Mouse (Mus musculus): ENCODE results near the gene 1700029I15Rik. TPM values are rescaled to one million over a fixed set of nuclear protein-coding genes. Genes with fewer than 3 reads are reported as not detected.
A peak's percentile ranks its signal among the peaks of the same experiment; 100 is the strongest.
"Not testable (repeated sequence)": the region's sequence is repeated elsewhere in the genome, so short reads cannot be mapped to it uniquely, and the experiment has no call there.

Gene 1700029I15Rik
- polyA plus RNA-seq, 1 experiment from 2014 or later, result 3.5 TPM

DNA sequence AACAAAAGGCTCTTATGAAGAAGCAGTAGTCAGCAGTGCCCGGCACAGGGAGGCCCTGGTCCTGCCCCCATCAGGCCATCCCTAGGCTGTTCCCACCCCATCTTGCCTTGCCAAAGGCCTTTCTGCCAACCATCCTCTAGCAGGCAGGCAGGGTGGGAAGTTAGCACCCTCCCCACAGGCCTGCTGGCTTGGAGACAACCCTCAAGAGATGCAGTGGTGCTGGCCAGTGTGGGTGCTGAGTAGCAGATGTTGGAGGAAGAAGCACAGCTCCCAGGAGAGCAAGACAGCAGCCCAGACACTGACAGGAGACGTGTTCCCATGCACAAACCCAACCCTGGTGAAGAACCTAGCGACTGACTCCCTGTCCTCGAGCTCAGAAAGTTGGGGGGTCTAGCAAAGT is 5.3 kb downstream of the 1700029I15Rik start:
- WGBS, result 75% methylated on average over 4 of the region's 4 CpGs
- H3K27ac ChIP-seq, result no peak overlapping the region
- H3K36me3 ChIP-seq, result peaks cover 47% of the 10 kb centered on the region
- ATAC-seq (ENCODE audit: insufficient number of reproducible peaks, low FRiP score, low TSS enrichment, low read depth), result no peak
- no peaks in the 10 kb centered on the region for H3K27me3 ChIP-seq
- H3K9me3 ChIP-seq, result no peaks in the 10 kb centered on the region
- H3K4me1 ChIP-seq, result peaks cover 45% of the 10 kb centered on the region
- H3K9ac ChIP-seq, result no peak overlapping the region
- peak overlapping the region; percentile 90; the same call in 1 of the 2 replicates for H3K4me2 ChIP-seq
- no peak overlapping the region for H3K4me3 ChIP-seq

DNA sequence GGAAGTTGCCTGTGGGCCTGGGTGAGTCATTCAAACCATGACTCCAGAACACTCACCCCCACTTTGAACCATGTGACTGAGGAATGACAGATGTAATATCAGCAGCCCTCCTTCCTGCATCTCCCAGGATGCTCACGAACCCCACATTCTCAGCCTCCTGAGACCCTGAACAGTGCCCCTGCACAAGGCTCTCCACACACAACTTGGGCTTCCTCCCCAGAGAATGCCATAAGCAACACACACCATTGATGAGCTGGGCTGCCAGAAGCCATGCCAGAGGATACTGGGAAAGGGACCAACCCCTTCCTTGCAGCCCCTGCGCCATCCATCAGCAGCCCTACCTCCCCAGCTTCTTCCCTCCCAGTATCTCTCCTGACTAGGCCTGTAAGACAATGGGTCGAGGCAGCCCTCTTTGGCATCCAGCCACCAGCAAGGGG is 5.8 kb downstream of the 1700029I15Rik start:
- peaks cover 43% of the 10 kb centered on the region for H3K36me3 ChIP-seq
- H3K4me2 ChIP-seq, result peak overlapping the region; percentile 90
- peak overlapping the region; percentile 58; the same call in 1 of the 2 replicates for H3K9ac ChIP-seq
- ATAC-seq (ENCODE audit: insufficient number of reproducible peaks, low FRiP score, low TSS enrichment, low read depth), result no peak
- H3K4me1 ChIP-seq, result peaks cover 50% of the 10 kb centered on the region
- H3K4me3 ChIP-seq, result peak overlapping the region; percentile 69
- H3K27me3 ChIP-seq, result no peaks in the 10 kb centered on the region
- no peak overlapping the region for H3K27ac ChIP-seq
- H3K9me3 ChIP-seq, result no peaks in the 10 kb centered on the region
- WGBS, result 62% methylated on average over 3 of the region's 3 CpGs

DNA sequence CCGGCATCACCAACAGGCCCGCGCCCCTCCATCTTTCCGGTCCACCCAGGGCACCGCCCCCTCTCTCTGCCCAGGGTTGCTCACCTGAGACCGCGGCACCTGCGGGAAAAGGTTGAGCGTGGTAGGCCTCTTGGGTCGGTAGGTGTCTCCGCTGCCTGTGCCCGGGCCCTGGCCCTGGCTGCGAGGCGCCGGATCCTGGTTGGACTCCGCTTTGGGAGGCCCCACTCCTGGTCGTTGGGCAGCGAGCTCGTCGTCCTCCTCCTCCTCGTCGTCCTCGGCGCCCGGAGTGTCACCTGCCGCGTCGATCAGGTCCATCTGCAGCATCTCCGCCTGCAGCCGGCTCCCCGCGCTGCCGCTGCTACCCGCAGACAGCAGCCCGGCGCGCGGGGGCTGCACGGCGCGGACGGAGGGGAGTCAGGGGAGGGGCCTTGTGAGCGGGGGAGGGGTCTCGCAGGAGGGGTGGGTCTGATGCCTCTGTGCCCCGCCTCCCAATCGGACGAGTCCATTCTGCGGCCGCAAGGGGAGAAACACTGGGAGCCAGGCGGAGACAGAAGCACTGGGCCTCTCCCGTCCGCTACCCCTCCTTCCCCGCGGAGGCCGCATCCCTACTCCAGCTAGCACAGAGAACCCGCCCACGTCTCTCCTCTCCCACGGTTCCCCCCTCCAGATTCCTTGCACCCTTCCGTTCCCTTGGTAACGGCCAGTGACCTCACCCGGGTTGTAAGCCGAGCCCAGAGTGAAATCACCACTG is 6.7 kb downstream of the 1700029I15Rik start:
- Histone ChIP-seq H3K9me3 (no peaks in the 10 kb centered on the region), H3K36me3 (peaks cover 33% of the 10 kb centered on the region), H3K27ac (peak overlapping the region; percentile 87), H3K9ac (peak overlapping the region; percentile 58), H3K4me2 (peak overlapping the region; percentile 90), H3K27me3 (no peaks in the 10 kb centered on the region), H3K4me1 (peaks cover 50% of the 10 kb centered on the region), H3K4me3 (peak overlapping the region; percentile 69)
- peak; percentile 83 for ATAC-seq (ENCODE audit: insufficient number of reproducible peaks, low FRiP score, low TSS enrichment, low read depth)
- 1% methylated on average over 61 of the region's 62 CpGs for WGBS

DNA sequence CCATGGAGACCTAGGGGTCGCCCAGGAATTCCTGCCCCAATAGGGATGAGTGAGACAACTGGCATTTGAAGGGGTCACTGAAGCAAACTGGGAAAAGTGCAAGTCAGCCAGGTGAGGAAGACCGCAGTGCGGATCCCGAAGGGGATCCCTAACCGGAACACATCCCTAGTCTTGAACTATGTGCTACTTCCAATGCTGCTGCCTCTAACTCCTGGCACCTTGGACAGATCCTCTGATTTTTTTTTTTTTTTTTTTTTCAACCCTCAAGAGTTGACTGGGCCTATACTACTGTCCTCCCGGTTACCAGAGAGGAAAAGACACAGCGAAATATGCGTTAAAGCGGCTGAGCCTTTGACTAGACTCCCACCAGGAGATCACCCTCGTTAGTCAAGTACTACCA is 7.3 kb downstream of the 1700029I15Rik start:
- peaks cover 27% of the 10 kb centered on the region for H3K36me3 ChIP-seq
- no peaks in the 10 kb centered on the region for H3K9me3 ChIP-seq
- peaks cover 50% of the 10 kb centered on the region for H3K4me1 ChIP-seq
- peak overlapping the region; percentile 69 for H3K4me3 ChIP-seq
- ATAC-seq (ENCODE audit: insufficient number of reproducible peaks, low FRiP score, low TSS enrichment, low read depth), result peak; percentile 12; the same call in 1 of the 2 replicates
- H3K4me2 ChIP-seq, result peak overlapping the region; percentile 90
- H3K27me3 ChIP-seq, result no peaks in the 10 kb centered on the region
- peak overlapping the region; percentile 87 for H3K27ac ChIP-seq
- WGBS, result 6% methylated on average over 10 of the region's 10 CpGs
- peak overlapping the region; percentile 58; the same call in 1 of the 2 replicates for H3K9ac ChIP-seq

DNA sequence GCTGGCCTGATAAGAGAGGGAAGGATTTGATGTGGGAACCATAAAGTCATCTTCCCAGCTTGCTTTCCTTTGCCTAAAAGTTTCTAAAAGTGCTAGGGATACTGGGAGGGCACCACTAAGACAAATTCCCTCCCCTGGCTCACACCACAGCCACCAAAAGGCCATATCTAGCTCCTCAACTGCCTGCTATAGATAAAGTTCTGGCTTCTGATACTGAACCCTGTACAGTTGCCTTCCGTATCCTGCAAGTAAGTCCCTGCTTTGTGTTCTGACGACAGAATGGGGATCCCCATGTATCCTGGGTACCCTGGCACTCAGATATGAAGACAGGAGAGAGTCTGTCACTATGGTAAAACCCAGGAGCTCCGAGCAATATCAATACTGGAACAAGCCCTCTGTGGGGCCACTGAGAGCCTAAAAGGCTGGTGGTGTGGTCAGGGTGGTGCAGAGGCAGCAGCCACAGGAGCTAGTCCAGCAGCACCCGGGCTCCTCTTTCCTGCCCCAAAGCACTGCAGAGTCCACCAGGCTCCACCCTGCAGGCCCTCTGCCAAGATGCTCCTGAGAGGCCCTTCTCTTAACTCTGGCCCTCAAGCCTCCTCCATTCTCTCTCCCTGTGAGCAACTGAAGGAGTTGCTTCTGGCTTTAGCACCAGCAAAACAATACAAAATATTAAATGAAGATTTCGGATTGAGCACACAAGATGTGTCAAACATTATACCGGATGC is 8.0 kb downstream of the 1700029I15Rik start:
- H3K27ac ChIP-seq, result no peak overlapping the region
- peaks cover 50% of the 10 kb centered on the region for H3K4me1 ChIP-seq
- H3K36me3 ChIP-seq, result peaks cover 20% of the 10 kb centered on the region
- 0 out of 2 replicates have a peak overlapping the region, but pooled peaks have one; percentile 90 for H3K4me2 ChIP-seq
- no peaks in the 10 kb centered on the region for H3K27me3 ChIP-seq
- no peak for ATAC-seq (ENCODE audit: insufficient number of reproducible peaks, low FRiP score, low TSS enrichment, low read depth)
- WGBS, result 75% methylated on average over 6 of the region's 6 CpGs
- H3K9me3 ChIP-seq, result no peaks in the 10 kb centered on the region
- H3K4me3 ChIP-seq, result no peak overlapping the region
- H3K9ac ChIP-seq, result no peak overlapping the region

DNA sequence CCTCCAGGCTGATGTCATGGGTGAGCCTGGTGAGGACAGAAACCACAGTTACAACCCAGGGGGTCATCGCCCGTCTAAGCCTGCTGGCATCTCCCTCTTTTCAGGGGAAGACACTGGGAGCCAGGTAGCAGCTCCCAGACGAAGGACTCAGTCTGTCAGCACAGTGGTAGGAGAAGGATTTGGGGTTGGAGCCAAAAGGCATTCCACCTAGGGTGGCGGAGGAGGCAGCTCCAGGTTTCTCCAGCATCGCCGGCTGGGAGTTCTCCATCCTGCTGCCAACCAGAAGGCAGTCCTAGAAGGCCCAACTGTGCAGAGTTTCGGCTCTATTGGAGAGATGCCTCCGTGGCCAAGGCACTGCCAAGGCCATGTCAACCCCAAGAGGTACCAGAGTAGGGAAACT is 8.8 kb downstream of the 1700029I15Rik start:
- no peaks in the 10 kb centered on the region for H3K27me3 ChIP-seq
- no peak overlapping the region for H3K9ac ChIP-seq
- WGBS, result 85% methylated on average over 8 of the region's 8 CpGs
- peaks cover 50% of the 10 kb centered on the region for H3K4me1 ChIP-seq
- H3K4me3 ChIP-seq, result no peak overlapping the region
- H3K9me3 ChIP-seq, result no peaks in the 10 kb centered on the region
- ATAC-seq (ENCODE audit: insufficient number of reproducible peaks, low FRiP score, low TSS enrichment, low read depth), result no peak
- H3K36me3 ChIP-seq, result peaks cover 12% of the 10 kb centered on the region
- no peak overlapping the region for H3K27ac ChIP-seq
- no peak overlapping the region for H3K4me2 ChIP-seq

DNA sequence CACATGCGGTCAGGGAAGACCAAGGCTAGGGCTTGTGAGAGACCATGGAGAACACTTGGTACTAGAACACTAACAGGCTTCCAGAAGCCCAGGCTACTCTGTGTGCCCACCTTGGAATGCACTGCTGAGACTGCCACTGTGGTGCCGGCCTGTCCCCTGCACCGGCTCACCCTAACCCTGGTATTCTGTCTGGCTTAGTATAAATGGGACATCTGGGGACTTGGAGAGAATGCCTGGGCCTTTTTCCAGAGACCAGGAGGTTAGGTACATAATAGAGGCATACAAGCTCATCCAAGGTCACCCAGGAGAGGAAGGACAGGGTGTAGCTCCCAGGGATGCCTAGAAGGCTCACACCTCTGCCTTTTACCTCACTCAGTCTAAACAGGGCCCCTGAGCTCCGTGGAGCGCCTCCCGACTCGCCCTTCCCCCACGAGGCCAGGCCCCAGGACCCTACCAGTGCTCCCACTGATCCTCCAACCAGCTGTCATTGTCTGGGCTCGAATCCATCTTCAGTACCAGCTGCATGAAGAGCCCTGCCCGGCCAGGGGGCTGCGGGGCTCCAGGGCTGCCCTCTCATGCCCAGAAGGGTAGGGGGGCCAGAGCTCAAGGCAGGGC is 9.5 kb downstream of the 1700029I15Rik start:
- Histone ChIP-seq H3K4me1 (peaks cover 50% of the 10 kb centered on the region), H3K9ac (0 out of 2 replicates have a peak overlapping the region, but pooled peaks have one; percentile 14), H3K4me2 (peak overlapping the region; percentile 51), H3K27ac (peak overlapping the region; percentile 61), H3K27me3 (no peaks in the 10 kb centered on the region), H3K36me3 (peaks cover 6% of the 10 kb centered on the region), H3K4me3 (peak overlapping the region; percentile 35), H3K9me3 (no peaks in the 10 kb centered on the region)
- no peak for ATAC-seq (ENCODE audit: insufficient number of reproducible peaks, low FRiP score, low TSS enrichment, low read depth)
- 20% methylated on average over 11 of the region's 11 CpGs for WGBS

DNA sequence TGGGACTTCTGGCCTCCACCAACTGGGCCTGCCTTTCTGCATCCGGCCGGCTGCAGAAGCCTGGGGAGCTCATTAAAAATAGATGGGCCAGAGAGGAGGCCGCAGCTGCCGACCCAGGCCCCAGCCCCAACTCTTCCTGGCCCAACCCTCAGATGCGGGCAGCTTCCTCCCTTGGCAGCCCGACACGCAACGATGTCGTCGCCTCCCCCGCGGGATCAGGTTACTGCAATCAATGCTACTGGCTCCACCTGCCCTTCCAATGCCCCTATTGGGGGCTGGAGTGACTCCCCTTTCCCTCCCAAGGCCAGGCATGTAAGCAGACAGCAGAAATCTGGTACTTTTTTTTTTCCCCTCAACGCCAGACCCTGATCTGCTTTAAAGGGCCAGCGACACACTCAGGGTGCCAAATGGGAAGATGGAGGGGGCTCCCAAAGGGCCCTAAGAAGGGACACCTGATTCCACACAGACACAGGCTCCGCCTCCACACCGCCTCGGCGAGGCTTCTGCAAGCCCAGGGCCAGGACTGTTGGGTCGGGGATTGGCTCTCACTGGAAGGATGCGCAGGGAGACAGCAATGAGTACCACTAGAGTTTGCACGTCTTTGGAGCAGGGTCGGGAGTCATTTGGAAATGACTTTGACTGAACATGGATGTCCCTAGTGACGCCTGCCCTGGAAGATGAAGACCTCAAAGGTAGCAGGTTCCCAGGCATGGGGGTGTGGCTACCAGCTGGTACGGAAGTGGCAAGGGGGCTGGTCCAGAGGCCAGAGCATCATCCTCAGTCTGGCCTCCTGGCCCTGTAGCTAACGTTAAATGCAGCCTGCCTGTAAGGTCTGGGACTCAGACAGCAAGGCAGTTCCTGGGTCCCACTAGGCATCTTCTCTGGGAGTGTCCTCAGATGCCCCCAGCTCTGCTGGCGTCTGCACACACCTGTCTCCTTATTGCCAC is 10.3 kb downstream of the 1700029I15Rik start:
- H3K4me1 ChIP-seq, result peaks cover 49% of the 10 kb centered on the region
- WGBS, result 3% methylated on average over 26 of the region's 26 CpGs
- no peak for ATAC-seq (ENCODE audit: insufficient number of reproducible peaks, low FRiP score, low TSS enrichment, low read depth)
- H3K4me3 ChIP-seq, result peak overlapping the region; percentile 35
- peak overlapping the region; percentile 51 for H3K4me2 ChIP-seq
- H3K27me3 ChIP-seq, result no peaks in the 10 kb centered on the region
- no peaks in the 10 kb centered on the region for H3K36me3 ChIP-seq
- no peaks in the 10 kb centered on the region for H3K9me3 ChIP-seq
- peak overlapping the region; percentile 61 for H3K27ac ChIP-seq
- H3K9ac ChIP-seq, result 0 out of 2 replicates have a peak overlapping the region, but pooled peaks have one; percentile 14

DNA sequence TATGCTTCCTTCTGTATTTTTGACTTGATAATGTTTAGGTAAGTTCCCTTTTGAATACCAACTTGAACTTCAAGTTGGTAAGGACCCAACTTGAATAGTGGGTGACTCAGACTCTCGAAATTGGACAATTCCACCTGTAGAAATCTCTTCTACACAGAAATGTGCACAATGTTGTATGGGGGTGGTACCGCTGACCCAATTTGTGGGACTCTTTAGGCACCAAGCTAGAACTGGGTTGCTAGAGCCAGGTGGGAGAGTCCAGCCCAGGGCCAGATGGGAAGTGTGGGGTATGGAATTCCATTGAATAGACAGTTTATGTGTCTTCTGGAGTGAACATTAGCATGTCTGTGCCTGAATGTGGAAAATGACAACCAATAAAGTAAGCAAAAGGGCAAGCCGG is 13.2 kb downstream of the 1700029I15Rik start:
- 75% methylated on average over 3 of the region's 3 CpGs for WGBS
- no peak for ATAC-seq (ENCODE audit: insufficient number of reproducible peaks, low FRiP score, low TSS enrichment, low read depth)
- Histone ChIP-seq H3K4me3 (no peak overlapping the region), H3K4me2 (no peak overlapping the region), H3K9ac (no peak overlapping the region), H3K27ac (no peak overlapping the region), H3K4me1 (peaks cover 24% of the 10 kb centered on the region), H3K9me3 (no peaks in the 10 kb centered on the region), H3K27me3 (peaks cover 10% of the 10 kb centered on the region; the same call in 1 of the 2 replicates), H3K36me3 (no peaks in the 10 kb centered on the region)

DNA sequence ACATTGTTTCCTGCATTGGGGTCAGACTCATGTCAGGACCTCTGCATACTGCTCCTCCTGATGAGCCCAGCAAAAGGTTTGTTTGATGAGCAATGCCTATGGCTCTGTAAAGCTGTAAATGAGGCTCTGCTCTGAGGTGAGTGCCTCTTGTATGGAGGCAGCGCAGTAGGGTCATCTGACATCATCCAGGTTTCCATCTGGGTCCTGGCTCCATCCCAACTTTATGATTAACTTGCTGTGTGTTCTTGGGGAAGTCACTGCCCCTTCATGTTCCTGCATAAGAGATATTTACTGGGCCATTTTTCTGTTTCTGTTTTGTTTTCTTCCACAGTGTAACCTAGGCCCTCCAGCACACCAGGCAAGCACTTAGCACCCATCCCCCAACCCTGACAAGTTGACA is 15.1 kb downstream of the 1700029I15Rik start:
- Histone ChIP-seq H3K36me3 (no peaks in the 10 kb centered on the region), H3K27me3 (peaks cover 14% of the 10 kb centered on the region; the same call in 1 of the 2 replicates), H3K9me3 (no peaks in the 10 kb centered on the region), H3K4me2 (no peak overlapping the region), H3K4me3 (no peak overlapping the region), H3K9ac (no peak overlapping the region), H3K27ac (no peak overlapping the region), H3K4me1 (peaks cover 18% of the 10 kb centered on the region)
- ATAC-seq (ENCODE audit: insufficient number of reproducible peaks, low FRiP score, low TSS enrichment, low read depth), result no peak
- 61% methylated on average over 1 of the region's 1 CpGs for WGBS

DNA sequence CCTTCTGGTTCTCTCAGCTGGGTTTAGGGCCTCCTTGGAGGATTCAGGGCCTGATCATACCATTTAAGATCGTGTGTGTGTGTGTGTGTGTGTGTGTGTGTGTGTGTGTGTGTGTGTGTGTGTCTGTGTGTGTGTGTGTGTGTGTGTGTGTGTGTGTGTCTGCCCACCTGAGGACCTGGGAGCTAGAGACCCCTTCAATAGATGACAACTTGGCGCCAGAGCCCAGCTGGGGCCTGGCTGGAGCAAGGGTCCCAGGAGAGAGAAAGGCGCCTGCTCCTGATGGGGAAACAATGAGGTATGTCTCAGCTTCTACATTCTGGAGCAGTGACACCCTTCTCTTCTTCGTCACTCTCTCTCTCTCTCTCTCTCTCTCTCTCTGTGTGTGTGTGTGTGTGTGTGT is 17.5 kb downstream of the 1700029I15Rik start:
- not testable (repeated sequence) for H3K9me3 ChIP-seq; H3K36me3 ChIP-seq; ATAC-seq (ENCODE audit: insufficient number of reproducible peaks, low FRiP score, low TSS enrichment, low read depth); H3K27ac ChIP-seq; H3K9ac ChIP-seq; H3K4me2 ChIP-seq; H3K4me3 ChIP-seq
- H3K27me3 ChIP-seq, result peaks cover 14% of the 10 kb centered on the region; the same call in 1 of the 2 replicates
- H3K4me1 ChIP-seq, result peaks cover 11% of the 10 kb centered on the region
- 80% methylated on average over 4 of the region's 4 CpGs for WGBS
